Mouse (Mus musculus) heart, adult 18-20 months (tissue): Measurements from ENCODE around the gene Olfr1000. TPM values are rescaled to one million over a fixed set of nuclear protein-coding genes. Genes with fewer than 3 reads are reported as not detected.
"Not testable (repeated sequence)": the region's sequence is repeated elsewhere in the genome, so short reads cannot be mapped to it uniquely, and the experiment has no call there.

Source experiments
- DNase-seq, 2 experiments: peaks; one replicate each; pipeline ENCODE4 v3.0.0; 2021 to 2022; ENCODE audit warnings: mixed read lengths in 1 of 2
- long read RNA-seq, 2 experiments: library from polyadenylated mRNA; stranded (forward); transcript quantifications; one replicate each; pipeline ENCODE4 v2.0.0; 2021
- total RNA-seq, 2 experiments: library from RNA; stranded (reverse); gene quantifications; 2 replicates each; pipeline ENCODE4 v1.2.3; 2021

Olfr1000 gene
- total RNA-seq, result not detected
- long read RNA-seq, experiment 1, result 0 reads
- long read RNA-seq, experiment 2, result 0 reads

GRCm38 (mm10) chr2:85611803-85612202 lies at the start of gene Olfr1000:
Olfr1000 (minus strand) TSS chr2:85611903.
- DNase-seq, result no peak

GRCm38 (mm10) chr2:85650604-85651003 lies 38.9 kb upstream of the Olfr1000 start, which contains the start of gene Olfr1002:
Olfr1002 (minus strand) TSS chr2:85650704.
- no peak for DNase-seq

DNA sequence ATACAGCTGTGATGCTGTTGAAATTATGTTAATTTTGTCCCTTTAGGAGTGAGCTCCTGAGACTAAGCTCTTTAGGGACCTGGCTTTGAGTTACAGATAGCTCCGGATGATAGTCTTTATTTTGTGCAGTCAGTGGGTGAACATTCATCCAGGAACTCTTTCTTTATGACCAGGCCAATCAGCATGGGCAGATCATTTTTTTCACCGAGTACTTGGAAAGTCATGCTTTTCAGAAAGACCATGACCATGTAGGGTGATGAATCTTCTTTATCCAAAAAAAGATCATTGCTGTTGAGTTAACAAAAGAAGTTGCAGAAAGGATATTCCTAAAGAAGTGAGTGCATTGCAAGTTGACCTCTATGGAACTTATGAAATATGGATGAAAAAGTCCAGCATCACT lies 23.1 kb downstream of the Olfr1000 start, which contains the start of gene Olfr998:
Gene Olfr998, plus strand, starts transcription at position 301 of the 400 bp plus-strand sequence.
- not testable (repeated sequence) for DNase-seq

- no peak for DNase-seq
Measured at GRCm38 (mm10) chr2:85578915-85579314, 32.8 kb downstream of the Olfr1000 start, which contains the start of gene Olfr996. Olfr996 (plus strand) TSS chr2:85579215.

GRCm38 (mm10) chr2:85561187-85561586 lies 50.5 kb downstream of the Olfr1000 start:
- DNase-seq, result peak; percentile 21 to 42

DNA sequence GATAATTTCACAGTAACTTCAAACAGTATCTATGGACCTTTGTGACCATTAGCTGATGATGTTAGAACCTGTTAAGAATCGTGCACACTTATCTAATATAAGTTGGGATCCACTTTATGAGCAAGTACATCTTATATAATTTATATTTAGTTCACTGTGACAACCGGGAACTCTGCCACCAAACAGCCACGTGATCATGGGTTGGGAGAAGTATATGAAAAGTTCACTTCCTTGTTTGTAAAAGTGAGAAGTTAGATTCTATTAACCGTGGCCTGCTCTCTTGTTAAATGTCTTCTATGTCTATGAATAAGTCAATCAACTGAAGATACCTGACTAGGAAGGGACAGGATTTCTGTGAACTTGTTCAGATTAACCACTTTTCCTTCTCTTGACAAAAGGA lies 51.5 kb downstream of the Olfr1000 start:
- DNase-seq, result peak in 1 of 2 experiments; percentile 3

Other genes with a start within 250 kb of the Olfr1000 start
- gene Olfr988, start 248.7 kb downstream of the Olfr1000 start, total RNA-seq, result not detected
- gene Olfr992, start 202.4 kb downstream of the Olfr1000 start, total RNA-seq, result not detected
- gene Olfr993, start 197.0 kb downstream of the Olfr1000 start, total RNA-seq, result not detected
- not detected for gene Olfr994, start 175.5 kb downstream of the Olfr1000 start, total RNA-seq
- not detected for gene Olfr995, start 168.3 kb downstream of the Olfr1000 start, total RNA-seq
- under 1 TPM in 1 of 2 experiments, not detected in 1; 0.21 TPM for gene 4833423E24Rik, start 92.9 kb downstream of the Olfr1000 start, total RNA-seq
- not detected for gene Olfr996, start 32.7 kb downstream of the Olfr1000 start, total RNA-seq
- gene Olfr998, start 23.0 kb downstream of the Olfr1000 start, total RNA-seq, result not detected
- not detected for gene Olfr1002, start 38.8 kb upstream of the Olfr1000 start, total RNA-seq
- not detected for gene Olfr154, start 52.6 kb upstream of the Olfr1000 start, total RNA-seq
- gene Olfr1006, start 66.9 kb upstream of the Olfr1000 start, total RNA-seq, result not detected
- not detected for gene Olfr1008, start 77.5 kb upstream of the Olfr1000 start, total RNA-seq
- not detected for gene Olfr1009, start 103.5 kb upstream of the Olfr1000 start, total RNA-seq
- gene Olfr1012, start 150.9 kb upstream of the Olfr1000 start, total RNA-seq, result not detected
- gene Olfr1013, start 155.2 kb upstream of the Olfr1000 start, total RNA-seq, result not detected
- not detected for gene Olfr1014, start 160.8 kb upstream of the Olfr1000 start, total RNA-seq
- gene Olfr1015, start 170.1 kb upstream of the Olfr1000 start, total RNA-seq, result not detected
- gene Olfr1016, start 190.6 kb upstream of the Olfr1000 start, total RNA-seq, result not detected
- gene Olfr1018, start 206.6 kb upstream of the Olfr1000 start, total RNA-seq, result not detected
- not detected for gene Olfr1019, start 233.6 kb upstream of the Olfr1000 start, total RNA-seq
- not detected for gene Olfr1020, start 235.1 kb upstream of the Olfr1000 start, total RNA-seq